Mouse (Mus musculus) midbrain, embryonic 12.5 days (tissue): ENCODE measurements around the gene Nipsnap3b. TPM values are rescaled to one million over a fixed set of nuclear protein-coding genes. Genes with fewer than 3 reads are reported as not detected.

ENCODE experiments used
- ATAC-seq: fragments of 200-750 bp; cut with Nextera tagmentation; 2 replicates; pipeline ENCODE4 v1.8.0; 2017; ENCODE audit warnings: low read depth, moderate TSS enrichment, moderate library complexity; ENCODE audit not compliant: low FRiP score
- H3K27ac ChIP-seq: fragments of 300-500 bp; sonication (generic); replicated peaks from 2 replicates; pipeline ENCODE4 v1.5.1; 2016; ENCODE audit warnings: mild to moderate bottlenecking
- H3K27me3 ChIP-seq: fragments of 300-500 bp; sonication (generic); 2 replicates; pipeline ENCODE4 v1.6.1; 2016; ENCODE audit warnings: mild to moderate bottlenecking
- H3K36me3 ChIP-seq: fragments of 300-500 bp; sonication (generic); 2 replicates; pipeline ENCODE4 v1.6.1; 2016
- H3K4me1 ChIP-seq: fragments of 300-500 bp; sonication (generic); 2 replicates; pipeline ENCODE4 v1.6.1; 2016
- H3K4me2 ChIP-seq: fragments of 300-500 bp; sonication (generic); replicated peaks from 2 replicates; pipeline ENCODE4 v1.6.1; 2016; ENCODE audit warnings: mild to moderate bottlenecking, moderate library complexity
- H3K4me3 ChIP-seq: fragments of 300-500 bp; sonication (generic); 2 replicates; pipeline ENCODE4 v1.5.1; 2016; ENCODE audit warnings: mild to moderate bottlenecking
- H3K9ac ChIP-seq: fragments of 300-500 bp; sonication (generic); replicated peaks from 2 replicates; pipeline ENCODE4 v1.6.1; 2016; ENCODE audit warnings: mild to moderate bottlenecking, moderate library complexity
- H3K9me3 ChIP-seq: fragments of 300-500 bp; sonication (generic); 2 replicates; pipeline ENCODE4 v1.6.1; 2016; ENCODE audit warnings: mild to moderate bottlenecking
- WGBS: fragments of 180-500 bp; shearing (Covaris S2); methylation state at CpG from one replicate; pipeline ENCODE4 v1.1.7; 2016; 5-methylcytosine and 5-hydroxymethylcytosine counted together
- polyA plus RNA-seq: library from polyadenylated mRNA; unstranded; fragments of >200 nt; fragmentation: Nextera tagmentation; extraction: Ambion mirVana; gene quantifications from 2 replicates; pipeline ENCODE4 v1.2.1, GENCODE M21; 2016

The Nipsnap3b gene
- polyA plus RNA-seq, result 103 and 110 TPM in 2 replicates

DNA sequence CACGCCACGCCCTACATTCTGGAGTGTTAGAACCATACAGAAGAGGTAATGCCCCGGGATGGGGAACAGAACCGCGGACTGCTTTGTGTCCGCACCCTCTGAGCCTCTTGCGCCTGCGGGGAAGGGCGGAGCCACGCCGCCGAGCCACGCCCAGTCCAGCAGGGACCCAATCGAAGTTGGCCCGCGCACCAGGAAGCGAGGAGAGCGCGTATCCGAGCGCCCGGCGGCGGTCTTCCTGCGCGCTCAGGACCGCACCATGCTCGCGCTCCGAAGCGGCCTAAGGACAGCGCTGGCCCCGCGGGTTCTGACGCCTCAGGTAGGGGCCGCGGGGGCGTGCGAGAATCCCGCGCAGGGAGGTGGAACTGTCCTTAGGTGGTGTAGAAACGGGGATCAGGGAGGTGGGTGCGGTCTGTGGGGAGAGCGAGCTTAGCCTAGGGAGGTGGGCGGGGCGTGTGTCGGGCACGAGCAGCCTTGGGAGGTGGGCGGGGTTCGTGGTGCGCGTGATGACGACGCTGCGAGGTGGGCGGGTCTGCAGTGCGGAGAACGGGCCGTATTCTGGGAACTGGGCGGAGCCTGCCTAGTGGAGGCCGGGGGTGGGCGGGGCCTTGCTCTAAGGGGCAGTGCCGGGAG, at the start of gene Nipsnap3b:
Nipsnap3b (plus strand) TSS at position 149 of the 630 bp plus-strand sequence.
- peaks cover 3% of the 10 kb centered on the region; the same call in 1 of the 2 replicates for H3K27me3 ChIP-seq
- no peaks in the 10 kb centered on the region for H3K4me1 ChIP-seq
- H3K36me3 ChIP-seq, result peaks cover 22% of the 10 kb centered on the region
- peak within 1 kb of the TSS; percentile 80 for H3K4me3 ChIP-seq
- H3K4me2 ChIP-seq, result peak within 1 kb of the TSS; percentile 59
- ATAC-seq, result peak; percentile 95
- under 1% methylated on average over 63 of the region's 63 CpGs for WGBS
- H3K27ac ChIP-seq, result peak within 1 kb of the TSS; percentile 84
- H3K9me3 ChIP-seq, result peaks cover 9% of the 10 kb centered on the region; the same call in 1 of the 2 replicates
- H3K9ac ChIP-seq, result peak within 1 kb of the TSS; percentile 75

- H3K27me3 ChIP-seq, result no peaks in the 10 kb centered on the region
- H3K27ac ChIP-seq, result no peak within 1 kb of the TSS
- H3K4me3 ChIP-seq, result no peak within 1 kb of the TSS
- no peak within 1 kb of the TSS for H3K4me2 ChIP-seq
- no peak within 1 kb of the TSS for H3K9ac ChIP-seq
- H3K36me3 ChIP-seq, result no peaks in the 10 kb centered on the region
- ATAC-seq, result no peak
- H3K9me3 ChIP-seq, result no peaks in the 10 kb centered on the region
- no peaks in the 10 kb centered on the region for H3K4me1 ChIP-seq
These were observed 47.4 kb upstream of the Nipsnap3b start, which contains the start of gene Olfr270 for GRCm38 (mm10) chr4:52964247-52964646. Olfr270 (plus strand) TSS chr4:52964547.

DNA sequence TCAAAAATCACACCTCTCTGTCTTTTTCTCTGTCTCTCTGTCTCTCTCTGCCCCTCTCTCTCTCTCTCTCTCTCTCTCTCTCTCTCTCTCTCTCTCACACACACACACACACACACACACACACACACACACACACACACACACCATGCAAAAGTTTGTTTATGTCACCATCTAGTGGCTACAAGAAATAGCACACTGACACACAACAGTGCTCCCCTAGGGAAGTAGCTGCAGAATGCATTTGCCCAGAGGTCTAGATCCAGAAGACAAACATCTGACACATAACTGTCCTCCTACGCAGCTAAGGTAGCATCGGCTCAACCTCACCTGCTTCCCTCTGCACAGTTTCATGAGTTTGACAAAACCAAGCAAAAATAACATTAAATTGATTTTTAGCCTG, 26.5 kb upstream of the Nipsnap3b start:
- Histone ChIP-seq H3K4me3 (no peak overlapping the region), H3K27ac (no peak overlapping the region), H3K27me3 (no peaks in the 10 kb centered on the region), H3K36me3 (no peaks in the 10 kb centered on the region), H3K9me3 (no peaks in the 10 kb centered on the region), H3K4me2 (no peak overlapping the region), H3K9ac (no peak overlapping the region), H3K4me1 (no peaks in the 10 kb centered on the region)
- peak; percentile 45; the same call in 1 of the 2 replicates for ATAC-seq
- 70% methylated on average over 2 of the region's 2 CpGs for WGBS

DNA sequence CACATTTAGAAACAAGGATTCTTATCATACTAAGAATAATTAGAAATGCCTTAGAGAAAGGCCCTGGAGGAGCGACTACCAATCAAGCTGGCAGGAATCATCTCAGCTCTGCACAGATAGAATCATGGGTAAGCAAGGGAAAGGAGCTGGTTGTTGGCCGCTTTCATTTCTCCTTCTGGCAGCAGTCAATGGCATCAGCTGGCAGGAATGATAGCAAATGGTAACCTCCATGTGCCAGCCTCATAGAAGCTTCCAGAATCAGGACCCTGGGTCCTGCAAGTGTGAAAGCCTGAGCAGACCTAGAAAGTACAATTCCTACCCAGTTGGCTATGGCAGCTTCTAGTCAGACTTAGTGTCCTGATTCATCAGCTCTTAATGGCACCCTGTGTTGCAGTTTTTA, 25.4 kb upstream of the Nipsnap3b start:
- no peak for ATAC-seq
- Histone ChIP-seq H3K4me2 (no peak overlapping the region), H3K27ac (no peak overlapping the region), H3K9ac (no peak overlapping the region), H3K36me3 (no peaks in the 10 kb centered on the region), H3K9me3 (no peaks in the 10 kb centered on the region), H3K4me1 (no peaks in the 10 kb centered on the region), H3K27me3 (no peaks in the 10 kb centered on the region), H3K4me3 (no peak overlapping the region)
- WGBS, result 88% methylated on average over 2 of the region's 2 CpGs

- WGBS, result 33% methylated on average over 12 of the region's 12 CpGs
- Histone ChIP-seq H3K4me1 (no peaks in the 10 kb centered on the region), H3K9me3 (no peaks in the 10 kb centered on the region), H3K36me3 (no peaks in the 10 kb centered on the region), H3K27me3 (no peaks in the 10 kb centered on the region), H3K4me3 (peak within 1 kb of the TSS; percentile 28; the same call in 1 of the 2 replicates), H3K27ac (no peak within 1 kb of the TSS), H3K4me2 (peak within 1 kb of the TSS; percentile 44), H3K9ac (no peak within 1 kb of the TSS)
- ATAC-seq, result peak; percentile 68
These were observed 22.4 kb upstream of the Nipsnap3b start, which contains the start of gene Nipsnap3a for GRCm38 (mm10) chr4:52989248-52989647. Nipsnap3a (plus strand) TSS chr4:52989272.

GRCm38 (mm10) chr4:52999449-52999848, 12.2 kb upstream of the Nipsnap3b start:
- Histone ChIP-seq H3K9ac (no peak overlapping the region), H3K27ac (no peak overlapping the region), H3K27me3 (no peaks in the 10 kb centered on the region), H3K36me3 (no peaks in the 10 kb centered on the region), H3K4me1 (no peaks in the 10 kb centered on the region), H3K4me2 (no peak overlapping the region), H3K4me3 (no peak overlapping the region), H3K9me3 (no peaks in the 10 kb centered on the region)
- no peak for ATAC-seq
- 95% methylated on average over 6 of the region's 6 CpGs for WGBS

- Histone ChIP-seq H3K4me2 (no peak overlapping the region), H3K27me3 (no peaks in the 10 kb centered on the region), H3K27ac (no peak overlapping the region), H3K4me3 (no peak overlapping the region), H3K4me1 (no peaks in the 10 kb centered on the region), H3K9ac (no peak overlapping the region), H3K9me3 (no peaks in the 10 kb centered on the region), H3K36me3 (no peaks in the 10 kb centered on the region)
- WGBS, result 89% methylated on average over 8 of the region's 8 CpGs
- no peak for ATAC-seq
These were observed 11.5 kb upstream of the Nipsnap3b start for GRCm38 (mm10) chr4:53000154-53000553.

- 67% methylated on average over 4 of the region's 4 CpGs for WGBS
These were observed 2.5 kb upstream of the Nipsnap3b start for GRCm38 (mm10) chr4:53009183-53009582.

DNA sequence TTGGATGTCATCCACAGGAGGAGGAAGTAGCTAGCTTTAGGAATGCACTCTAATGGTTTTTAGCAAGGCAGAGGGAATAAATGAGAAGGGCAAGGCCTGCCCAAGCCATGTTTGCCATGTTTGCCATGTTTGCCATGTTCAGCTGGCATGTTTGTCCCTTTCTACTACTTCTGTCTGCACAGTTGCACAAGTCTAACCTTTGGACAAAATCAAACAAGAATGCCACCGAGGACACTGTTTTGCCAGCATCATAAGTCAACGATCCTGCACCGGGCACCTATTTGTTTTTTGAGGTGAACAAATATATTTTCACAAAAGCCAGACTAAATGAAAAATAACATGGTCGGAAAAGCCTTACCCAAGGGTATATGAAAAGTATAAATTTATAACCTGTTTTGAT, 1.8 kb upstream of the Nipsnap3b start:
- ATAC-seq, result no peak
- H3K4me2 ChIP-seq, result no peak overlapping the region
- H3K4me3 ChIP-seq, result no peak overlapping the region
- H3K36me3 ChIP-seq, result 0 out of 2 replicates have a peak, but pooled peaks cover 6% of the 10 kb centered on the region
- peaks cover 3% of the 10 kb centered on the region; the same call in 1 of the 2 replicates for H3K27me3 ChIP-seq
- WGBS, result 94% methylated on average over 4 of the region's 4 CpGs
- no peaks in the 10 kb centered on the region for H3K4me1 ChIP-seq
- H3K27ac ChIP-seq, result no peak overlapping the region
- H3K9me3 ChIP-seq, result no peaks in the 10 kb centered on the region
- H3K9ac ChIP-seq, result no peak overlapping the region

More at GRCm38 (mm10) chr4:53009183-53009582, 2.5 kb upstream of the Nipsnap3b start:
- H3K9ac ChIP-seq, result no peak overlapping the region
- no peak overlapping the region for H3K4me3 ChIP-seq
- no peak for ATAC-seq
- no peaks in the 10 kb centered on the region for H3K9me3 ChIP-seq
- H3K4me2 ChIP-seq, result no peak overlapping the region
- peaks cover 3% of the 10 kb centered on the region; the same call in 1 of the 2 replicates for H3K27me3 ChIP-seq
- 0 out of 2 replicates have a peak, but pooled peaks cover 1% of the 10 kb centered on the region for H3K36me3 ChIP-seq
- H3K4me1 ChIP-seq, result no peaks in the 10 kb centered on the region
- no peak overlapping the region for H3K27ac ChIP-seq

DNA sequence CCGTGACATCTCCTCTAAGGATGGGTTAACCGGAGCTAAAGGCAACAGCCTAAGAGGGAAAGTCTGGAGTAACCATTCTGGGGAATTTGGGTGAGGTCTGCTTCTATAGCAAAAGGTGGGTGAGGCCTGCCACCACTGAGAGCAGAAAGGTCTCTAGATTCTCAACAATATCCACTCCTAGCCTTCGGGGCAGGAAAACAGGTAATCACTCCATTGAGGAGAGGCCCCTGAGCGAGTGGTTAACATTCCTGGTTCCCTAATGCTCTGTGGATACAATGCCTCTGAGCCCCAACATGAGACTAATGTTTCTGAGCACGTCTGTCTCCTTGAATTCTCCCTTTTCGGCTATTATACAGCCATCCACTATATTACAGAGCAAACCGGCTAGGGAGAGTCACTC, 2.7 kb downstream of the Nipsnap3b start:
- Histone ChIP-seq H3K27me3 (peaks cover 3% of the 10 kb centered on the region; the same call in 1 of the 2 replicates), H3K4me1 (no peaks in the 10 kb centered on the region), H3K27ac (no peak overlapping the region), H3K4me2 (no peak overlapping the region), H3K36me3 (peaks cover 38% of the 10 kb centered on the region), H3K9me3 (peaks cover 12% of the 10 kb centered on the region; the same call in 1 of the 2 replicates), H3K9ac (no peak overlapping the region), H3K4me3 (no peak overlapping the region)
- ATAC-seq, result no peak
- WGBS, result 95% methylated on average over 7 of the region's 7 CpGs

DNA sequence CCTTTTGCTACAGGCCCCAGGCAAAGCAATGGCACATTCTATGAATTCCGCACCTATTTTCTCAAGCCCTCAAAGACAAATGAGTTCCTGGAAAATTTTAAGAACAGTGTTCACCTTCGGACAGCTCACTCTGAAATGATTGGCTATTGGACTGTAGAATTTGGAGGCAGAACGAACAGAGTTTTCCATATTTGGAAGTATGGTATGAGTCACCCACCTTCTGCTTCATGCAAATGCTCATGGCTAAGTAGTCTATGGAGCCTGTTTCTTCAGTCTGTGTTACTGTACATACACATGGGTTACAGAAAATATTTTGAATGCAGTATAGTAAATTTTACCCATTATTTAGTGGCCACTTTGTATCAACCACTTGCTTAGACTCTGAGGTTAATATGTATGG, 3.3 kb downstream of the Nipsnap3b start:
- Histone ChIP-seq H3K4me2 (no peak overlapping the region), H3K9ac (no peak overlapping the region), H3K4me3 (no peak overlapping the region), H3K27ac (no peak overlapping the region), H3K27me3 (peaks cover 3% of the 10 kb centered on the region; the same call in 1 of the 2 replicates), H3K4me1 (no peaks in the 10 kb centered on the region), H3K36me3 (peaks cover 44% of the 10 kb centered on the region), H3K9me3 (peaks cover 12% of the 10 kb centered on the region; the same call in 1 of the 2 replicates)
- WGBS, result 94% methylated on average over 3 of the region's 3 CpGs
- no peak for ATAC-seq

- H3K4me2 ChIP-seq, result no peak overlapping the region
- H3K4me3 ChIP-seq, result no peak overlapping the region
- 91% methylated on average over 1 of the region's 1 CpGs for WGBS
- ATAC-seq, result no peak
- H3K36me3 ChIP-seq, result peaks cover 67% of the 10 kb centered on the region
- no peak overlapping the region for H3K27ac ChIP-seq
- peaks cover 12% of the 10 kb centered on the region; the same call in 1 of the 2 replicates for H3K9me3 ChIP-seq
- H3K9ac ChIP-seq, result no peak overlapping the region
- H3K27me3 ChIP-seq, result no peaks in the 10 kb centered on the region
- no peaks in the 10 kb centered on the region for H3K4me1 ChIP-seq
These were observed 6.7 kb downstream of the Nipsnap3b start for GRCm38 (mm10) chr4:53018392-53018791.
